Mouse (Mus musculus) activated CD4-positive, CD25-positive, alpha-beta regulatory T cell, adult 4 months (primary cell): ENCODE results near the gene 1700016D06Rik. TPM values are rescaled to one million over a fixed set of nuclear protein-coding genes. Genes with fewer than 3 reads are reported as not detected.

Source experiments
- ATAC-seq: one replicate; pipeline ENCODE4 v1.8.0; 2017
- polyA plus RNA-seq, 2 experiments: library from polyadenylated mRNA; unstranded; fragments of 100-300 nt; shearing (Covaris generic); gene quantifications; one replicate each; pipeline ENCODE4 v1.2.1; 2017

Gene 1700016D06Rik
- under 1 TPM in 1 of 2 experiments, not detected in 1; 0.52 TPM for polyA plus RNA-seq

DNA sequence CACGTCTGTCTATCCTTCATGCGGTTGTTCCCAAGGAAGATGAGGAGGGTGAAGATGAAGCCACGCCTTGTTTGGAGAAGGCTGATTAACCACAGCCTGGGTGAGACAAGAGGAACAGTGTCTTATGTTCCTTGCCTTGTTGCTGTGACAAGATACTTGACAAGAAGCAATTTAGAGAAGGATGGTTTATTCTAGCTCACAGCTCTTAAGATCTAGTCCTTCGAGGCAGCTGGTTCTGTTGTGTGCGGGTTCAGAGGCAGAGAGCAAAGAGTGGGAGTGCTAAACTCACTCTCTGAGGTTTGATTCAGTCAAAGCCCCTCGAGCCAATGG lies at the start of gene 1700016D06Rik:
Gene 1700016D06Rik, minus strand, starts transcription at position 31 of the 330 bp plus-strand sequence.
- no peak for ATAC-seq

DNA sequence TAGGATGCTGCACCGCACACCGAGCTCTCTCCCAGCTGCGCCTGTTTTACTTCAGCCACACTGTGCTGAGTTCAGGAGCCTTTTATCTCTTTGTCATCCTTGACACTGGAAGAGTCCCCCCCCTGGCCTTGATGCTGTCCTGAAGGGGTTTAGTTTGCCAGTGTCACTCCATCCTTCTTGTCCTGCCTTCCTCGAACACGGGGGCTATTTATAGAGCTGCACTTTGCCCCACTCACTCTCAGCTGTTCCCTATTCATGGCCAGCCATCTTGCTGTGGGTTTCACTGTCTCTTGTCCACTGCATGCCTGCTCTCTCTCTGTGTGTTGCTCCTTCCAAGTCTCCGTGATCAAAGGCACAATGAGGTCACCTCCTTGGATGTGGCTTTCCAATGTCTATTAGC lies 48.6 kb upstream of the 1700016D06Rik start:
- no peak for ATAC-seq

DNA sequence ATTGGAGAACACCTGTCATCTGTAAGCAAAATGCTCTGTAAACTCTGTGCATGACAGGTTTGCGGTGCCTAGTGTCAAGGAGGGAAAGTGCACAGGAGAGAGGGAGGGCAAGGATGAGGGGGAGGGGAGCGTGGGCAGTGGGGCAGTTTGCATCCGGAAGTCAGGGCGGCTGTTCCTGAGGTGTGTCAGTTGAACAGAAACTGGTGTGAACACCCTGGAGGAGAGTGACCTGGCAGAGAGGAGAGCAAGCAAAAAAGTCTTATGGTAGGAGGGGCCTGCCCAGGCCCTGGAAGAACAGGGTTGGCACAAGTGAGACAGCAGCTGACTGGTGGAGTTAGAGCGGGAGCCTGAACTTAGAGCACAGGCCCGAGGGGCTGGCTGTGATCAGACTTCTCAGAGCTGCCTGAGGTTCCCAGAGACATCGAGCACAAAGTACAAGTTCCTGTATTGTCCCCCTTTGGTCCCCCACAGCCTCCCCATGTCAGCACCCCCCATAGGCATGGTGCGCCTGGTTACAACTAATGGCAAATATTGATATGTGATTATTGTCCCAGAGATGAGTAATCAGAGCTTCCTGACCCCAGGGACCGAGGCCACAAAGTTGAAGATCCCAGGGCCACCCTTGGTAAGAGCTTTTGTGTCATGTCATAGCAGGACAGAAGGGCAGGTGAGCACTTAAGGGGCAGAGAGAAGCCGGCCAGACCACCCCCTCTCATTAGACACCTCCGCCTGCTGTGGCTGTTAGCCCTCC lies 46.2 kb upstream of the 1700016D06Rik start:
- no peak for ATAC-seq

DNA sequence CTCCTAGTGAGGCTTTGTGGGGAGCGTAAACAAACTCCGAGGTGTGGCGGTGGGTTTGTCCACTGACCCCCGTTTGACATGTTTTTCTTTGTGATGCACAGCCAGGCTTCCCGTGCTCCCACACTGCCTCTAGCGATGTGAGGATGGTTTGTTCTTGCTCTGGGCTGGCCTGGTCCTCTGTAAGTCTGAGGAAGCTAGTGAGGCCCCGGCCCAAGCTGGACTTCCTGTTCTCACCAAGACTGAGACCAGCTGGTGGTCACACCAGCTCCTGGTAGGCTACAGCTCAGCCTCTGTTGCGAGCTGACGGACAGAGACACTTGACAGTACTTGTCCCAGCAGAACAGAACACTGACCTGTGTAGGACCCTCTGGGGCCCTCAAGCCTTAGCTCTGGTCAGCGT lies 42.7 kb upstream of the 1700016D06Rik start:
- no peak for ATAC-seq

DNA sequence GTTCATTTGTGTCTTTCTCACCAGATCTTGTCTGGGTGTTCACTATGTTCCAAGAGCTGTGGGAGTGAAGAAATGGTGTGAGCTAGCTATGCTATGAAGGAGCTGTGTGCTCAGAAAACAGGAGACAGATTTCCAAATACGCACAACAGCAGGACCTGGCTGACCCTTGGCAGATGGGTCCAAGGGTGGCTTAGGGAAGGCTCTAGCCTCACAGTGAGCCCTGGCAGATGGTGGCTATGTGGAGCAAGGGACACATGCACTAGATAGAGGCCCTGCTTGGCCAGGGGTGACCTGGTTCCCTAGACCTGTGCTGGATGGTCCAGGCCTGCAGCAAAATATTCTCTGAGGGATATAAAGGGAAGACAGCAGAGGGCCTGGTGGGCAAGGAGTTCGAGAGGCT lies 40.0 kb upstream of the 1700016D06Rik start:
- ATAC-seq, result no peak

DNA sequence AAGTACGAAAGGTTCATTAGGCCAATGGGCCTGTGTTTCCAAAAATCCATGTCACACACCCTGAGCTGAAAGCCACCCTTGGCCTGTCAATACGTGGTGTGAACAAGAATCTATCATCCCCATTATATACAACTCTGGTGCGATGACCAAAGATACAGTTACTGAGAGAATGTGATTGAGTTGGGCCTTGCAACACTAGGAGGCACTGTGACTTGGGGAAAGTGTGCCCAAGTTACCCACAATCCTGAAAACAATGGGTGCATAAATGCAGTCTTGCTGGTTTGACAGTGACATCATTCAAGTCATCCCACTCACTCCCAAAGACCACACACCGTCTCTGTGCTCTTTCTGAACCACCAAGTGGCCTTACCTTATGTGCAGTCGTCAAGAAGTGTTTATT lies 38.2 kb upstream of the 1700016D06Rik start:
- ATAC-seq, result no peak

DNA sequence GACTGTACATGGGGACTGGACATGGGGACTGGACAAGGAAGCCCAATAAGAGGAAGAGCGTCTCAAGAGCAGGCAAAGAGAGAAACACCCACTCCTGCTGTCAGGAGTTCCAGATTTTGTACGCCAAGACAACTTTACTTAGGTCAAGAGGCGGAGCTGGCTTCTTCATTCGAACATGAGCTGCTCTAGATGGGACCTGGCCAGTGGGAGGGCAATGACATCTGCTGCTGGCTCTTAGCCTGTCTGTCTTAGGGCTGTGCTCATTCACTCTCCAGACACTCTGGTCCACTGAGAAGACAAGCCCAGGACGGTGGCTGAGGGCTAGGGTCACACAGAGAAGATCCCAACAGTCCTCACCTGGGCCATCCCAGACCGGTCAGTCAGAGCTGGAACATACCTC lies 36.2 kb upstream of the 1700016D06Rik start:
- ATAC-seq, result no peak

DNA sequence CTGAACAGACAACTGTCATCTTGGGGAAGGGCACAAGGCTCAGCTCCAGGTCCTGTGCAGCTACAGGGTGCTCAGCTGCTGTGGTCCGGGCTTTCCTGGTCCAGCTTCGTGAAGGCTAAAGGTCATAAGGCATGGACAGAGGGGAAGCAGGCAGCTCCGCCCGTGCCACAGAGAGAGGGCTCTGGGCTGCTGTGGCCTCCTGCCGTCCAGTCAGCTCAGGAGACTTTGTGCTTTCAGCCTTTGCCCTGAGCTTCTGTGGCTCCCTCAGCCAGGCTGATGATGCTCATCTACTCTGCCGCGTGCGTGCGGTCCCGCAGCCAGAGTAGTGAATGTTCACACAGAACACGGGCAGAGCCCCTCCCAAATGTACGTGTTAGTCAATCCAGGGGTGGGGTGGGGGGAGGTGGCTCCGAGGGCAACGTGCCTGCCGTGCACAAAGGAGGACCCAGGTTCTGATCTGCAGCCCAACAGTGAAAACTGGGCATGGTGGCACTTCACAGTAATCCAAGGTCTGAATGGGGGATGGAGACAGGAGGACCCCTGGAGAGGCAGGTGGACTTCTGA lies 34.9 kb upstream of the 1700016D06Rik start:
- no peak for ATAC-seq

DNA sequence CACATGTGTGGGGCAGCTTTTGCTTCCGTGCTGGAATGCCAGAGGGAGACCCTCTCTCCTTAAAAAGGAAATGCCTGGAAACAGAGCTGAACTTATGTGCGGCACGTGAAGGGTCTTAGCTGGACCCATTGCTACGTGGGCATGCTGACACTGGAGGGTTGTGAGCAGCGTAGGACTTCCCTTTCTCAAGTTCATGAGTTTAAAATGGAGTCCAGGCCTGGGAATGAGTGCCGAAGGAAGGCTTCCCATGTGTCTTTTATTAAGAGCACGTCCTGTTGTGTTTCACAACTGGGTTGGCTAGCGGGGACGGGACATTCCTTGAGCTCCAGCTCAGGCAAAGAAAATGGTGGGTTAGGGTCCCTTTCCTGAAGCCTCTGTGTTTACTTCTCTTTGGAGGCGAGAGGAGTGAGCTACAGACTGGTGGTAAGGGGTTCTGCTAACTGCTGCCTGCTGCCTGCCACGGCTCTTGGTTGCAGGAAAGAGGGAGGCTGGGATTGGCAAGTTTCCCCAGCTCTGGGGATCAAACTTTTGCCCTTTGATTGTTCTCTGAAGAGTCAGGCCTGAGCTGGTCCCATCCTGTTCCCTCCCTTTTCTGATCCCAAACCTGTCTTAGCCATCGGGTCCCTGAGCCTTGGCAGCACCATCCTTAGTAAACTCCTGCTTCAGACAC lies 29.5 kb upstream of the 1700016D06Rik start:
- ATAC-seq, result no peak

DNA sequence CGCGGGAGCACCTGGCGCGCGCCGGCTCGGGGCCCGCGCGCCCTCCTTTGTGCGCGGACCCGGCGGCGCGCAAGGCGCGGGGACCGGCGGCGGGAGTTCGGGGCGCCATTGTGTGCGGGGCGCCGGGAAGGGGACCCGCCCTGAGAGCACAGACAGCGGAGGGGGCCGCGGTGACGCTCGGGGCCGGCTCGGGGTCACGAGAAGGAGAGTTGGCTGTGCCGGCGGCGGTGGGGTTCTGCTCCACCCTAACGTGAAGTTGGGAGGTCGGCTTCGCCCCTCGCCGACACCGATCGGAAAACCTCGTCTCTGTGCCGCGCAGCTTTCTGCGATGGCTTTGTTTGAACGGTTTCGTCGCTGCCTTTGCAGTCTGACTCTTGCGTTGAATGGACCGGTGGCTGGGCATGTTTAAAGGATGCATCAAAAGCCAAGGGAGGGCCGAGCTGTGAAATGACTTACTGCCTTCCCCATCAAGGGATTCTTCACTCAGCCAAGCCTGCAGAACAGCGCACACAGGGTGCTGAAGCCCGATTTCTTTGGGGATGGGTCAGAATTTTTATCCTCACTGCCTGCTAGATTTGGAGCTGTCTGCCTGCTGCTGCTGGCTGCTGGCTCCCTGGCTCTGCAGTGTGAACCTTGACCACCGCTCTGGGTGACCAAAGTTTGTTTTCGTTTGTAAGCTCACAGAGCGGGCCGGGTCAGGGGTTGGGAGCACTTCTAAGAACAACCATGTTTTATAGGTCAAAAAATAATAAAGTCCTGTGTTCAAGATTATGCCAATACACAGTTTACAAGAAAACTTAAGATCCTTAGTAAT lies 27.8 kb upstream of the 1700016D06Rik start:
- no peak for ATAC-seq

DNA sequence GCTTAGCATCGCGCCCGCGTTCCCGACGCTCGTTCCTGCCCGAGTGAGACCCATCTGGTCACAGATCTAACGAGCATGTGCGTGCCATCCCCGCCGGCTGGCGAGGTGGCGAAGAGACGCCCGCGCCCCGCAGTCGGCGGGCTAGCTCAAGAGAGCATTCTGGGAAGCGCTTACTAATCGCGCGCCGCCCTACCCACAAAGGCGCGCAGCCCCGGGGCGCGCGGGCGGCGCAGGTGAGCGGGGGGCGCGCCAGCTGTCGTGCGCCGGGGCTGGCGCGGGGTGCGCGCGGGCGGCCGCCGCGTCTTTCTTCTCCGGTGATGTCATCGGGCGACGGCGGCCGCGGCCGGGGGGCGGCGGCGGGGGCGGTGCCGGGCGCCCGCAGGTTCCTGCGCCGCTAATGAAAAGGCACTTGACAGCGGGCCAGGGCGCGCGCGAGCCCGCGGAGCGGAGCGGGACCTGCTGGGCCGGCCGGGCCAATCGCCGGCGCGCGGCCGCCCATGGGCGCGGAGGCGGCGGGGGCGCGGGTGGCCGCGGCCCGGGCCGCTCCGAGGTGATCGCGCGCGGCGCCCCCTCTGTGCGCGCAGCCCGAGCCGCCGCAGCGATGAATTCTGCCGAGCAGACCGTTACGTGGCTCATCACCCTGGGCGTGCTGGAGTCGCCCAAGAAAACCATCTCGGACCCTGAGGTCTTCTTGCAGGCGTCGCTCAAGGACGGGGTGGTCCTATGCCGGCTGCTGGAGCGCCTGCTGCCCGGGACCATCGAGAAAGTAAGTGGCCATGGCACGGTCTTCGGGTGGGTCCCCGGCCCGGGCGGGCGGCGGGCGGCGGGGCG lies 27.0 kb upstream of the 1700016D06Rik start, which contains the start of gene Arhgef7:
Gene Arhgef7, plus strand, starts transcription at position 71 of the 831 bp plus-strand sequence.
- ATAC-seq, result no peak

DNA sequence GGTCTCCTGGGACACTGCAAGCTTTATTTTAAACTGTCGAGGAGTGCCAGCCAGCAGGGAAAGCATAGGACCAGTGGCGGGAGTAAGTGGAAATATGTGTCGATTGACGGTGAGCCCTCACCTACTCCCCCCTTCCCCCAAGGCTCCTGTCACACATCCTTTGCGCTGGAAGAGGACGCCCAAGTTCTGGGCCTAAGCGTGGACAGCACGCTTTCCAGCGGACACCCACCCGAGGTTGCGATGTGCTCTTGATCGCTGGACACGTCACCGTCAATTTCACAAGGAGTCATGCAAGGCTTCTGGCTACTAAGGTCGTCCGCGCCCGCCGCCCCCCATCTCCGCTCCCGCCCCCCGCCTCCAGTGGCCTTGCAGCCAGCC lies 26.4 kb upstream of the 1700016D06Rik start:
- no peak for ATAC-seq

DNA sequence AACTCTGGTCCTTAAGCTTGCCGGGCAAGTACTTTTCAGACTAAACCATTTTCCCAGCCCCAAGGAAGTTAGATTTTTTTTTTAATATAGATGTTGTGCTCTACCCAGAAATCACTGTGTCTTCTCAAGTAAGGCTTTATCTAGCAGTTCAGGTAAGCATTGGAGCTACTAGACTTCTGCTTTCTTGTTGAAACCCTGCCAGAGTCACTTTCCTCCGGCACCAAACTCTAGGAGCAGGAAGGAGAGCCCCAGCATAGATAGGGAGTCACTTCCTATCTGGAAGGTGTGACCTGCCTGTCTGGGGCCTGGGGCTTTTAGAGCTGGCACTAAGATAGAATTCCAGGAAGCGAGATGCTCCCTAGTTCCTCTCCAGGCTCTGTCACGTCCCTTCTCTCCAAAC lies 16.3 kb upstream of the 1700016D06Rik start:
- no peak for ATAC-seq

DNA sequence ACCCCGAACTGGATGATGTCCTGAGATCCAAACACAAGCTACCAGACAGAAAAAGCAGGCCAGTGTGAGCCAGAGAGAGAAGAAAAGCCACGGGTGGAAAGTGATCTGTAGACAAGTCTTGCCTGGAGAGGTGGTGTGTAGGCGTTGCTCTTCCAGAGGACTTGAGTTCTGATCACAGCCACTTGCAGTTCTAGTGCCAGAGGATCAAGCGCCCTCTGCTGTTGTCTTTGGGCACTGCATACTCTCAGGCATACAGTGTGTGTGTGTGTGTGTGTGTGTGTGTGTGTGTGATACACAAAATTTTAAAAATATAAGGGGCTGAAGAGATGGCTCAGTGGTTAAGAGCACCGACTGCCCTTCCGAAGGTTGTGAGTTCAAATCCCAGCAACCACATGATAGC lies 11.4 kb upstream of the 1700016D06Rik start:
- ATAC-seq, result no peak

DNA sequence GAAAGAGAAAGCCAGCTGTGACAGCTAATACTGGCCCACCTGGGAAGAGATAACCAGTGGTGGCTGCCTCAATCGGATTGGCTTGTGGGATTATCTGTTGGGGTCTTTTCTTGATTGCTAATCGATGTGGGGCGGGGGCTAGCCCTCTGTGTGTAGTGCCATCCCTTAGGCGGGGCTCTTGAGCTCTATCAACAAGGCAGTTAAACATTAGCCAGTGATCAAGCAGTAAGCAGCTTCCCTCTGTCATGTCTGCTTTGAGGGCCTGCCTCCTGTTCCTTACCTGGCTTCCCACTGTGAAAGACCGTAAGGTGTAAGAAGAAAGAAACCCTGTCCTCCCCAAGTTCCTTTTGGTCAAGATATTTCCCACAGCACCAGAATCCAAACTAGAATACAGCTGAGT lies 9.6 kb upstream of the 1700016D06Rik start:
- ATAC-seq, result no peak

DNA sequence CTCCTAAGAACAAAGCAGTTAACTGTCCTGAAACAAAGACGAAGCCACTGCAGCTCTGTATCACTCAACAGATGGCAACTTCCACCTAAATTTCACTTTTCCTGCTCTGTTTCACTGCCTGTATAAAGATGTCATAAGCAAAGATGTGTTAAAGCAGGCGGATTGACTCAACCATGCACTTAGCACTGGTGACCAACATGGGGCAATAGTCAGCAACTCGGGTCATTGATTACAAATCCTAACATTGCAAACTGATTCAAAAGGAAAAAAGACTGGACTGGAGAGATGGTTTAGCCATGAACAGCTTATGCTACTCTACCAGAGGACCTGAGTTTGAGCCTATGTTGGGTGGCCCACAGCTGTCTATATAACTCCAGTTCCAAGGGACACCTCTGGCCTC lies 8.7 kb upstream of the 1700016D06Rik start:
- ATAC-seq, result no peak

DNA sequence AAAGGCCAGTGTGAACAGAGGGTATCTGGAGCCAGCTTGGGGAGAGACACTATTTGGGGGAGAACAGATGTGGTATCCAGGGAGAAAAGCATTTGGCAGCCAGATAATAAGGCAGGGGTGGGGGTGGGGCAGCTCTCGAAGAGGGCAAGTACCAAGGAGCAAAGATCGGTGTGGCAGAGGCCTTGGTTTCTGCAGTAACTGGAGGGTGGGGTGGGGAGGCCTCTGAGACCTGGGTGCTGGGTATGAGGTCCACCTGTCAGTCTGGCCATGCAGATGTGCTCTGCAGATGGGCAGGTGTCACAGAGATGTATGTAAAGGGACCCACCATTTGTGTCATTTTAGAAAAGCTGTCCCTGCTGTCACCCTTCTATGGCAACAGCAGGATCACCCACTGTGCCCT lies 8.0 kb upstream of the 1700016D06Rik start:
- ATAC-seq, result no peak

DNA sequence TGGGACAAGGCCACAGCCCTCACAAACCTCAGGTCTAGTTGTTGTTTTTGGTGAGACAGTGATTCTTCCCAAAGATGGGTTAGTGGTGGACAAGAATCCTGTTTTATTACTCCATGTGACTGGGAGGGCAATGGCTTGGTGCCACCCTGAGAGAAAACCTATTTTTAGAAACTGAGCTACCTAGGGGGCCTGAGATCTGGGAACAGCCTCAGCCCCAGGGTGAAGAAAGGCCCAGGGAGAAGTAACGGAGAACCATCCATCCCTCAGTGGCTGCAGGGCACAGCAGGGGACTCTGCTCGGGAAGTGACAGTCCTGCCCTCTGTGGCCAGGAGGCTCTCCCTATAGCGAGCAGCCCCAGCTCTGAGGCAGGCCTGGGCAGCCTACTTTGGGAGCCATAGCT lies 6.8 kb upstream of the 1700016D06Rik start:
- no peak for ATAC-seq

DNA sequence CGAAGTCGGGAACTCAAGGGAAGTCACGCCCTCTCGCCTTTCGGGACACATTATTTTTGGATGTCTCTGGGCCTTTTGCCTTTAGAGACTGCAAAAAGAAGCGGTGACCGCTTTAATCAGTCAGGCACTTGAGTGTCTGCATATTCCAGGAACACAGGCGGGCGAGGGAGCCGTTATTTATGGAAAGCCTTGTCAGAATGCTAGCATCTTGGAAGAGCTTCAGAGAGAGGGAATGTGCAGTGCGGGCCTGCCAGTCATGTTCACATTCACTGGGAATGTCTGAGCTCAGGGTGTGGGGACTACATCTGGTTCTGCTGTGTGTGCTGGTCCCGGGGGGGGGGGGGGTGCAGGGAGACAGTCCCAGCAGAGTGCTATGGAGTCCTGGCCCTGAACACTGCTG lies 5.0 kb upstream of the 1700016D06Rik start:
- ATAC-seq, result no peak

DNA sequence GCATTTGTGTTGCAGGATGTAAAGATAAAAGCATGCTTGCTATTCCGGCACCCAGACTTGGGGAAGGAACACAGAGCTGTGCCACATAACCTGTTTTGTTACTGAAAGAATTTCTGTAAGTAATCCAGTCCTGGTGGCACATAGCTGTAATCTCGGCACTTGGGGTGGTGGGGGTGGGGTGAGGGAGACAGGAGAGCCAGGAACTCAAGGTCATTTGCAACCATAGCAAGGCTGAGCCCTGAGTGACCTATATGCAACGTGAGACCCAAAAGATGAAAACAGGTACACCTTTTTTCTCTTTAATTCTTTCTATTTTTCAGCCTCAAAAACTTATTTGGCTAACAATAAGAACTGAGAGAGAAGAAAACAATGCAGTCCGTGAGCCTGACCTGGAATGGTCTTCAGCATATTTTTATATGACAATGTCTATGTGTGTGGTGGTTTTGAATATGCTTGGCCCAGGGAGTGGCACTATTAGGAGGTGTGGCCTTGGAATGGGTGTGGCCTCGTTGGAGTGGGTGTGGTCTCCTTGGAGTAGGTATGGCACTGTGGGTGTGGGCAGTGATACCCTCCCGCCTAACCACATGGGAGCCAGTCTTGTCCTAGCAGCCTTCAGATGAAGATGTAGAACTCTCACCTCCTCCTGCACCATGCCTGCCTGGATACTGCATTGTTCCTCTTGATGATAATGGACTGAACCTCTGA lies 4.0 kb upstream of the 1700016D06Rik start:
- ATAC-seq, result no peak

DNA sequence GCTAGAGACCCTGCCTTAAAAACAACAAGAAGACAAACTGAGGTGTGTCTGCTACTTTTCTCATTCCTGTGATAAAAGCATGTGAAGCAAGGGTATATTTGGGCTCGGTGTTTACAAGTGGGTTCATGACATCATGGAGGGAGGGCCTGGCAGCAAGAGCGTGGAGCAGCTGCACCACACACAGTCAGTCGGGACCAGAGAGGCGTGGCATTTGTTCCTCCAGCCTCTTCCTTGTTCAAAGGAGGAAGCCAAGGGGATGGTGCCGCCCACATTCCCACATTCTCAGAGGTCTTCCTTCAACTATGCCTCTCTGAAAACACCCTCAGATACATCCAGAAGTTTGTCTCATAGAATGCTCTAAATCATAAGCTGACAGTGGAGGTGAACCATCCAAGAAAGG lies 2.9 kb upstream of the 1700016D06Rik start:
- no peak for ATAC-seq

DNA sequence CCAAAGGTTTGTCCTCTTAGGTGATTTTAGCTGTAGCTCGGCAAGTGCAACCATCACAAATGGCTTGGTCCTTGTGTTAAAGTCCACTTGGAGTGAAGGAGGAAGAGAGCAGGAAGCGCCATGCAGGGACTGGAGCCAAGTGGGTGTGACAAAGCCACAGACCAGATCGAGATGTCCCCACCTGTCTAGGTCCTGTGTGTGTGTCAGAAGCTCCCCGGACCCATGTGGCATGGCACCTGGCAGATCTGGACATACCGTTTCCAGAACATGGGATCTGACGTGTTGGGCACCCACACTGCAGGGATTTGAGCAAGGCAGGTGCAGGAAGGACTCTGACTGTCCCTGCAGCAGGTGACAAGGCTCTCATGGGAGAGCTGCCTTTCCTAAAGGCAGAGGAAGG lies 565 bp upstream of the 1700016D06Rik start:
- ATAC-seq, result no peak
